Mouse (Mus musculus) midbrain, embryonic 14.5 days (tissue): ENCODE data around the gene Sh3pxd2a. TPM values are rescaled to one million over a fixed set of nuclear protein-coding genes. Genes with fewer than 3 reads are reported as not detected.
"Not testable (repeated sequence)": the region's sequence is repeated elsewhere in the genome, so short reads cannot be mapped to it uniquely, and the experiment has no call there.

Experiments used
- ATAC-seq: fragments of 200-750 bp; cut with Nextera tagmentation; 2 replicates; pipeline ENCODE4 v1.8.0; 2017; ENCODE audit warnings: moderate number of reproducible peaks, moderate library complexity; ENCODE audit not compliant: low FRiP score, low TSS enrichment
- DNase-seq: peaks from one replicate; pipeline ENCODE4 v3.0.0-alpha.2; 2015
- H3K27ac ChIP-seq: fragments of 300-500 bp; sonication (generic); replicated peaks from 2 replicates; pipeline ENCODE4 v1.5.1; 2014; ENCODE audit warnings: mild to moderate bottlenecking, low read depth, low read length, moderate library complexity
- H3K27me3 ChIP-seq: fragments of 300-500 bp; sonication (generic); 2 replicates; pipeline ENCODE4 v1.6.1; 2014; ENCODE audit warnings: low read length, control low read depth, mixed read lengths; ENCODE audit not compliant: control insufficient read depth, insufficient read depth
- H3K36me3 ChIP-seq: fragments of 300-500 bp; sonication (generic); 2 replicates; pipeline ENCODE4 v1.6.1; 2014; ENCODE audit warnings: low read length, control low read depth; ENCODE audit not compliant: control insufficient read depth, insufficient read depth
- H3K4me1 ChIP-seq: fragments of 300-500 bp; sonication (generic); 2 replicates; pipeline ENCODE4 v1.6.1; 2014; ENCODE audit warnings: mild to moderate bottlenecking, antibody characterized with exemption, low read length, control low read depth; ENCODE audit not compliant: control insufficient read depth, insufficient read depth
- H3K4me2 ChIP-seq: fragments of 300-500 bp; sonication (generic); 2 replicates; pipeline ENCODE4 v1.6.1; 2014; ENCODE audit warnings: mild to moderate bottlenecking, low read length, moderate library complexity
- H3K4me3 ChIP-seq: fragments of 300-500 bp; sonication (generic); replicated peaks from 2 replicates; pipeline ENCODE4 v1.5.1; 2014; ENCODE audit warnings: low read depth, low read length
- H3K9ac ChIP-seq: fragments of 300-500 bp; sonication (generic); replicated peaks from 2 replicates; pipeline ENCODE4 v1.6.1; 2014; ENCODE audit warnings: mild to moderate bottlenecking, low read length, moderate library complexity
- H3K9me3 ChIP-seq: fragments of 300-500 bp; sonication (generic); 2 replicates; pipeline ENCODE4 v1.6.1; 2016; ENCODE audit warnings: low read length, control low read depth, mixed read lengths; ENCODE audit not compliant: control insufficient read depth
- WGBS: fragments of 180-500 bp; shearing (Covaris S2); extraction: QIAGEN DNeasy Blood & Tissue Kit; methylation state at CpG from one replicate; pipeline ENCODE4 v1.1.7; 2014; 5-methylcytosine and 5-hydroxymethylcytosine counted together
- polyA plus RNA-seq: library from polyadenylated mRNA; unstranded; fragments of >200 nt; fragmentation: Nextera tagmentation; extraction: Ambion mirVana; gene quantifications from 2 replicates; pipeline ENCODE4 v1.2.1, GENCODE M21; 2014

Gene Sh3pxd2a
- polyA plus RNA-seq, 1 experiment from 2014 or later = 2.4 TPM

DNA sequence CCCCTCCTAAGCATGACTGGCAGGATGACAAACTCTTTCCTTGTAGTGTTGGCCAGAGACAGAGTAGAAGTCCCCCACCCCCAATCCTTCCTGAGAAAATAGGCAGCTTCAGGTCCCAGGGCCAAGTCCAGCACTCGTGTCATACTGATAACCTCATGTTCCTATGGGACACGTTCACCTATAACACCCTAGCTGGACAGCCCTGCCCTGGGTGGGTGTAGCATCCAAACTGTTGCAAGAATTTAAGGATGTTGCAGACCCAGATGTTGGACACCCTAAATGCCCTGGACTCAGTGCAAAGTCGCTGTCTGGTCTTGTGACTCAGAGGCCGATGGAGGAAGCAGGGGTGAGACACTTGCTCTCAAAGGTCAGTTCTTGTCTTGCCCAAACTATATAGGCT lies 68.9 kb downstream of the Sh3pxd2a start:
- ATAC-seq = no peak

DNA sequence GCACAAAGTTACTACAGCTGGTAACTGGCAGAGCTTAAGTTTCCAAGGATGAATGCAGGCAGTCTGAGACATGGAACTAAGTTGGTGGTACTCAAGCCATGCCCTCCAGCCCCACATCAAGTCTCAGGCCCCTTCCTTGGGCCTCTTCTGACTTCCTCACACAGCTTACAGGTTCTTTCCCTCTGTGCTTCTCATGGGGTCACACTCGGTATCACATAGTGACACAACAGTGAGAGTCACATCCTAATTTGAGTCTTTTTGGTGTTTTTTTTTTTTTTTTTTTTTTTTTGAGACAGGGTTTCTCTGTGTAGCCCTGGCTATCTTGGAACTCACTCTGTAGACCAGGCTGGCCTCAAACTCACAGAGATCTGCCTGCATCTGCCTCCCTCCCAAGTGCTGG lies 69.4 kb downstream of the Sh3pxd2a start:
- ATAC-seq, H3K4me1 ChIP-seq, H3K36me3 ChIP-seq, H3K4me3 ChIP-seq, H3K27ac ChIP-seq, H3K9ac ChIP-seq, H3K27me3 ChIP-seq, DNase-seq, H3K4me2 ChIP-seq, H3K9me3 ChIP-seq: not testable (repeated sequence)
- WGBS = 89% methylated on average over 1 of the region's 1 CpGs

More for the DNA sequence above, 68.9 kb downstream of the Sh3pxd2a start:
- Histone ChIP-seq H3K4me3 (no peak overlapping the region), H3K9ac (no peak overlapping the region), H3K9me3 (no peaks in the 10 kb centered on the region), H3K4me2 (no peak overlapping the region), H3K4me1 (no peaks in the 10 kb centered on the region), H3K27me3 (no peaks in the 10 kb centered on the region), H3K27ac (no peak overlapping the region), H3K36me3 (no peaks in the 10 kb centered on the region)
- whole genome bisulfite sequencing = 91% methylated on average over 4 of the region's 4 CpGs
- no peak for DNase-seq

DNA sequence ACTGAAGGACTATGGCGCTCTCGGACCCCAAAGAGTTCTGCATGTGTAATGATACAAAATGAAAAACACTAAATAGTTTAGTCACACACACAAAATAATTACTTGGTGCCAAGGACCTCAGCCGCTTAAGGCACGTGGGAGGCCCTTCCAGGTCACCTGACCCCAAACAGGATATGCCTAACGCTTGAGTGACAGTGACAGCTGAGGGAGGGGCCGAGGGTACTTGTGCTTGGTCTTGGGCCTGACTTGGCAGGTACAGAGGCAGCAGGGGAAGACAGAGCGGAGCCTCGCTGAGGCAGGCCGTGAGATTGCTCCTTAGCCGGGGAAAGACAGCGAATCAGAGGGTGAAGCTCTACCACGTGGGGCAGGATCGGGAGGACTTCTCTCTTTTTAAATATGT lies 73.3 kb downstream of the Sh3pxd2a start:
- no peak overlapping the region for H3K9ac ChIP-seq
- DNase-seq (no peak), ATAC-seq (no peak)
- 82% methylated on average over 13 of the region's 13 CpGs for WGBS
- H3K9me3 ChIP-seq = no peaks in the 10 kb centered on the region
- no peak overlapping the region for H3K27ac ChIP-seq
- H3K4me3 ChIP-seq = no peak overlapping the region
- no peaks in the 10 kb centered on the region for H3K36me3 ChIP-seq
- H3K27me3 ChIP-seq = no peaks in the 10 kb centered on the region
- no peaks in the 10 kb centered on the region for H3K4me1 ChIP-seq
- no peak overlapping the region for H3K4me2 ChIP-seq

DNA sequence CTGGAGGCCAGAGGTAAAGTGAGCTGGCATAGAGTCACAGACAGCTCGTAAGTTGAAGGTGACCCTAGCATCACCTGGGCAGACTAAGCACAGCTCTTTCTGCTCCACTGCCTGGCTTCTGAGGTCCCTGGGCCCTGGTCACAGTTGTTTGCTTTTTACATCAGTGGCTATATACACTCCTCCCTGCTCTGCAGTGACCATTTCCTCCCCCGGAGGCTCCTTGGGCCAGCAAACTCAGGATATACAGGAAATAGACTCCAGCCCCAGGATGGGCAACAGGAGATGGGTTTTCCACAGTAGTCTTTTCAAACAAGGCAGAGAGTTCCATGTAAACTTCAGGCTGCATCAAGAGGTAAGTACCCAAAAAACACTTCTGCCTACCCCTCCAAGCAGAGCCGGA lies 76.3 kb downstream of the Sh3pxd2a start:
- Histone ChIP-seq H3K9me3 (no peaks in the 10 kb centered on the region), H3K4me2 (no peak overlapping the region), H3K4me1 (no peaks in the 10 kb centered on the region), H3K27me3 (no peaks in the 10 kb centered on the region), H3K27ac (no peak overlapping the region), H3K9ac (no peak overlapping the region), H3K4me3 (no peak overlapping the region), H3K36me3 (no peaks in the 10 kb centered on the region)
- ATAC-seq = no peak
- DNase-seq = no peak
- WGBS = 89% methylated on average over 3 of the region's 3 CpGs

DNA sequence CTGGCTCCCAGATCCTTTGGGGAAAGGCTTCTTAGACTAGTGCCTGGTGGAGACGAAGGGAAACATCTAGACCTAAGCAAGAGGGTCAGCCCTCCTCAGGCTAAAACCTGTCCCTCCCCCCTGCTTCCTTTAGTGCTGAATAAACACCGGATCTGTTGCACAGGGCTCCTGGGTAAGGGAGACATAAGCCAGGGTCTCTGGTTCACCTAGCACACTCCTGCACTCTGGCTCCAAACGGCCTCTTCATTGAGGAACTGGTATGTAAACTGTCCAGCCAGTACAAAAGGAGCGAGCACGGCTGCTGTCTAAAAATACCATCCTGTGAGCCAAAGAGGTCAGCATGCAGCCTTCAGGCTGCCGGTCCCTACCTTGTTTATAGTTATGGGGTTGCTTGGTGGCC lies 76.8 kb downstream of the Sh3pxd2a start:
- Histone ChIP-seq H3K4me3 (no peak overlapping the region), H3K9ac (no peak overlapping the region), H3K27me3 (no peaks in the 10 kb centered on the region), H3K4me1 (no peaks in the 10 kb centered on the region), H3K27ac (no peak overlapping the region), H3K36me3 (no peaks in the 10 kb centered on the region), H3K9me3 (no peaks in the 10 kb centered on the region), H3K4me2 (no peak overlapping the region)
- DNase-seq (no peak), ATAC-seq (no peak)
- 73% methylated on average over 6 of the region's 6 CpGs for WGBS

DNA sequence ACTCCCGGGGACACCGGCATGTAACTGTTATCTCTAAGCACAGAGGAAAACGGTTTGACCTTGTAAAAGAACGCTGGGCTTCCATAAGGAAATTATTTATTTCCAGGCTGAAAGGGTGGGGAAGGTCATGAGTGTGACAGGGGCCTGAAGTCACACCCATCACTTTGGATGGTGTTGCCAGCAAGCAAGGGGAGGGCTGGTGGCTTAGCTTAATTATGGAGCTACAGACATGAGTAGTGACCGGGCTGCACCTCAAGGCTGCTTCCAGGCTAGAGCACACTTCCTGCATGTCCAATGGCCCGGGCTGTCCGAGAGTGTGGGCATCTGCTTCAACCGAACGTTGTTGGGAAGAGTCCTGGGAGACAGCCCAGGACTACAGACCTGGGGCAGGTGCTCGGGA lies 78.2 kb downstream of the Sh3pxd2a start:
- Histone ChIP-seq H3K36me3 (no peaks in the 10 kb centered on the region), H3K9ac (no peak overlapping the region), H3K27me3 (no peaks in the 10 kb centered on the region), H3K4me2 (no peak overlapping the region), H3K27ac (no peak overlapping the region), H3K9me3 (no peaks in the 10 kb centered on the region), H3K4me3 (no peak overlapping the region), H3K4me1 (no peaks in the 10 kb centered on the region)
- WGBS = 90% methylated on average over 10 of the region's 10 CpGs
- no peak for DNase-seq
- ATAC-seq = no peak

DNA sequence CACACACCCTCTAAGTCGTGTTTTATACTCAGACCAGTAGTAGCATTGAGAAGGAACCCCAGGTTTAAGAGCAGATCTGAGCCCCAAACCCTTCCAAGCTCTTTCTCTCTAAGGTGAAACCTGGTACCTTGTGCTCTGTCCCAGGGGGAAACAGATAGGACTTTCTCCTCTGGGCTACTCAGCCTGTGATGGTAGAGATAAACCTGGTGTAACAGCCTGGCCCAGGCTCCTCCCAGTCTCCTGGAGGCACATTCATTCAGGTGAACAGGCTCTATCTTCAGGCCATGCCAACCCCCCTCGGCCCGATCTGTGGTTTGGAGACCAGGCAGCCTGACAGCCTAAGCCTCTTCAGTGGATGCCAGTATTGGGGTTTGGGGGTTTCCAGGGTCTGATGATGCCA lies 79.6 kb downstream of the Sh3pxd2a start:
- H3K4me2 ChIP-seq = no peak overlapping the region

DNA sequence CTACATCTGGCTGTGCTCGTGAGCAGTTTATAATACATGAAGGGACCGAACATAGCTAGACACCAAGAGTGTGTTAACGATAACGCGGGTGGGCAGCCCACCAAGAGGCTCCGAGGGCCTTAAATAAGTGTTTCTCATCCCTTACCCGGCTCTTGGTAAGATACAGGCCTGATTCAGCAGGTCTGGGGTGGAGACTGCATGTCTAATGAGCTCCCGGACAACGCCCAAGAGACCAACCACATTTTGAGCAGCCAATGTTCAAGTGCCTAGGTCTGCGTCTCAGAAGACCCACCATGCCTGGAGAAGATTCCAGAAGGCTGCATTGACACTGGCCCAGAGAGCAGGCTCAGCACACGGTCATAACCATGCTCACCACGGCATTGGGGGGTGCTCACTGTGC lies 80.2 kb downstream of the Sh3pxd2a start:
- no peaks in the 10 kb centered on the region for H3K4me1 ChIP-seq
- no peaks in the 10 kb centered on the region for H3K36me3 ChIP-seq
- ATAC-seq = no peak
- no peak overlapping the region for H3K9ac ChIP-seq
- H3K27ac ChIP-seq = no peak overlapping the region
- no peaks in the 10 kb centered on the region for H3K27me3 ChIP-seq
- H3K4me3 ChIP-seq = no peak overlapping the region
- H3K4me2 ChIP-seq = no peak overlapping the region
- WGBS = 90% methylated on average over 12 of the region's 12 CpGs
- H3K9me3 ChIP-seq = no peaks in the 10 kb centered on the region
- no peak for DNase-seq

More for the DNA sequence above, 79.6 kb downstream of the Sh3pxd2a start:
- Histone ChIP-seq H3K27ac (no peak overlapping the region), H3K9ac (no peak overlapping the region), H3K9me3 (no peaks in the 10 kb centered on the region), H3K27me3 (no peaks in the 10 kb centered on the region), H3K4me1 (no peaks in the 10 kb centered on the region), H3K4me3 (no peak overlapping the region), H3K36me3 (no peaks in the 10 kb centered on the region)
- DNase-seq (no peak), ATAC-seq (no peak)
- WGBS = 91% methylated on average over 3 of the region's 3 CpGs

DNA sequence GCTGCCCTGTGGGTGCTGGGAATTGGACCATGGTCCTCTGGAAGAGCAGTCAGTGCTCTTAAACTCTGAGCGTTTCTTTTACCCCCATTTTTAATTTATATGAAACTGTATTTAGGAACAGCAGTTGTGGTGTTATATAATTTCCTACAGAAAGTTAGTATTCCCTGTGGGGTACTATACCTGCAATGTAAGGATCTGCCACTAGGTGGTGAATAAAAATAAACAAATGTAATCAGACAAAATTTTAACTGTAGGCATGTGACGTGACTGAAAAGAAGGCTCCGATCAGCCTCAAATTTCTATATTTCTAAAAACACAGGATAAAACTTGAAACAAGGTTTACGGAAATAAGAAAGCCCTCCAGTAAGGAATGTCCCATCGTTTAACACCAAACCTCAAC lies 81.9 kb downstream of the Sh3pxd2a start:
- WGBS = 88% methylated on average over 5 of the region's 5 CpGs
- DNase-seq (peak; percentile 52), ATAC-seq (no peak)
- H3K4me1 ChIP-seq = no peaks in the 10 kb centered on the region
- no peak overlapping the region for H3K4me3 ChIP-seq
- no peak overlapping the region for H3K27ac ChIP-seq
- H3K4me2 ChIP-seq = no peak overlapping the region
- no peaks in the 10 kb centered on the region for H3K27me3 ChIP-seq
- H3K9ac ChIP-seq = no peak overlapping the region
- H3K36me3 ChIP-seq = no peaks in the 10 kb centered on the region
- no peaks in the 10 kb centered on the region for H3K9me3 ChIP-seq
